Mouse (Mus musculus) left cerebral cortex, postnatal 36 days (tissue): ENCODE data around the gene Zc3h8. TPM values are rescaled to one million over a fixed set of nuclear protein-coding genes. Genes with fewer than 3 reads are reported as not detected.

ENCODE experiments used
- DNase-seq, 2 experiments: peaks; one replicate each; pipeline ENCODE4 v3.0.0; 2021 to 2022; ENCODE audit warnings: low spot score in 2 of 2, mixed read lengths in 1 of 2
- intact Hi-C: fragments of 180-260 bp; cut with DNase I; formaldehyde crosslinking; loops from one replicate; pipeline ENCODE4 v1.15.1; 2025
- microRNA-seq: library from miRNA; unstranded; fragments of <30 nt; microRNA quantifications from one replicate; pipeline ENCODE4 v1.2.0, GENCODE M21; 2022
- total RNA-seq, 2 experiments: library from RNA; stranded (reverse); gene quantifications; 2 replicates each; pipeline ENCODE4 v1.2.3; 2021

Zc3h8 gene
- total RNA-seq, 2 experiments from 2014 or later = 6.6 to 7.3 TPM

DNA sequence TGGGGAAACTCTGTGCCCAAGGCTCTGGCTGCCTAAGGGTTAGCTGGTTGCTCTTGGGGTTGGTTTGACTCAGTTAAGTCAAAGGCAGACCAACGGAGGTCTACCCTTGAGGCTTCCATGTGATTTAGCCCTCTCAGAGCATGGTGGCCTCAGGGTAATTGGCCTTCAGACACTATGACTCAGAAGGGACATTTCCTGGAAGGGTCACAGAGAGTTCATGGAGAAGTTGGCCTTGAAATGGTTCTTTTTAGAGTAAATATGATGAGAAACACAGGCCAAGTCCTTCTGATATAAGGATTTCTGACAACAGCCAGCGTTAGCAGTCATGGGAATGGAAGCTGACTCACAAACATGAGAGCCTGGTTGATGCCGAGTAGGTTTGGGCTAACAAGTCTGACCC lies 40.2 kb downstream of the Zc3h8 start:
- DNase-seq = no peak
- intact Hi-C loops = no loop called here

DNA sequence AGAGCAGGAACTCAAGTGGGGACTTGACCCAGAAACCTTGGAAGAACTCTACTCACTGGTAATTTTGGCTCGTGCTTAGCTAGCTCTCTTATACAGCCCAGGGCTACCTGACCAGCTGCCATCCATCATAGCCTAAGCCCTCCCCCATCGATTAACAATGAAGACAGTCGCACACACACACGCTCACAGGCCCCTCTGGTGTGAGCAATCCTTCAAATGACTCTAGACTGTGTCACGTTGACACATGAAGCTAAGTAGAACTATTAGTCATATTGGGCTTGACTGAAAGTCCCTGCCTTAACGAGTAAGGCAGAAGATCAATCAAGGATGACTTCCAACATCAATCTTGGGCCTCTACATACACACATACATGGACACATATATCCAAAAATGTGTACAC lies 41.0 kb downstream of the Zc3h8 start:
- no peak for DNase-seq
- intact Hi-C loops = no loop called here

DNA sequence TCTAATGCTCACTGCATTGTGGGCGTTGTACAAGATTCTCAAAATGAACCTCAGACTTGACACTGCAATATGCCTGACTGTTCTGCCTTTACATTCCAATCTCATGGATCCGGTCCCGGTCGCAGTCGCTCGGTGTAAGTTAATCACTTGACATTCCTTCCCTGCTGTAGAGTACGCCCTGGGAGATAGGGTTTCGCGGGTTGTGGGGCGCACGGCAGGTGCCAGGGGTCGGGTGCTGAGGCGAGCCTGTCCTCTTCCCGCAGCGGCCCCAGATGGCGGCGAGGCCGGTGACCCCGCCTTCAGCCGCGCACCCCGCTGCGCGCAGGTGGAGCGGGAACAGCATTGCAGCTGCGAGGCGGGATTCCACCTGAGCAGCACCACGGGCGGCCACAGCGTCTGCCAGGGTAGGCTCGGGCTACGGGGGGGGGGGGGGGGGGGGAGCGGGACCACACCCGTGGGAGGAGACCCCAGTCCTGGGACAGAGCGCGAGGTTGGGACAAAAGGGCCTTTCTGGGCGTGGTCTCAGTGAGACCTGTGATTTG lies 51.6 kb downstream of the Zc3h8 start:
- intact Hi-C loops = no loop called here
- no peak for DNase-seq

DNA sequence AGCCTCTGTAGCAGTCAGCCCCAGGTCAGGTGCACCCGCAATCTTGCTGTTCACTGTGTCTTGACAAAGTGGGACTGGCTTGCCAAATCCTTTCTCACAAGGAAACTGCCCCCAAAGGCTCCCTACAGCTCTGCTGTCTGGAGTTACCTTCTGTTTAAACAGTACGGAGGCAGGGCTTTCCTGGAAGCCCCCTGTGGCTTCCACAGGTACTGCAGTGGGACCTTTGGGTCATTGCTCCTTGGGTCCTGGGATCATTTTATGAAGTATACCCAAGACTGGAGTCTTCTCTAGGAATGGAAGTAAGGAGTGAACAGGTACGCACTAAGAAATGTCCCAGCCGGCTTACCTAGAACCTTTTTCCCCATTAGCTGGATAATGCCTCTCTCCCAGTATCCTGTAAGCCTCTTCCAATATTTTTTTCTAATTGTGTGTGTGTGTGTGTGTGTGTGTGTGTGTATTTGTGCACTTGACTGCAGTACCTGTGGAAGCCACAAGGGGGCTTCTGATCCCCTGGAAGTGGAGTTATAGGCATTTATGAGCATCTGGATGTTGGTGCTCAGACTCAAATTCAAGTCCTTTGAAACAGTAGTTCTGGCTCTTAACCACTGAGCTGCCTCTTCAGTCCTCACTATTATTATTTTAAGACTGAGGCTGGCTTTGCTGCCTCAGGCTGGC lies 53.1 kb downstream of the Zc3h8 start:
- intact Hi-C loops = no loop called here
- DNase-seq = no peak

DNA sequence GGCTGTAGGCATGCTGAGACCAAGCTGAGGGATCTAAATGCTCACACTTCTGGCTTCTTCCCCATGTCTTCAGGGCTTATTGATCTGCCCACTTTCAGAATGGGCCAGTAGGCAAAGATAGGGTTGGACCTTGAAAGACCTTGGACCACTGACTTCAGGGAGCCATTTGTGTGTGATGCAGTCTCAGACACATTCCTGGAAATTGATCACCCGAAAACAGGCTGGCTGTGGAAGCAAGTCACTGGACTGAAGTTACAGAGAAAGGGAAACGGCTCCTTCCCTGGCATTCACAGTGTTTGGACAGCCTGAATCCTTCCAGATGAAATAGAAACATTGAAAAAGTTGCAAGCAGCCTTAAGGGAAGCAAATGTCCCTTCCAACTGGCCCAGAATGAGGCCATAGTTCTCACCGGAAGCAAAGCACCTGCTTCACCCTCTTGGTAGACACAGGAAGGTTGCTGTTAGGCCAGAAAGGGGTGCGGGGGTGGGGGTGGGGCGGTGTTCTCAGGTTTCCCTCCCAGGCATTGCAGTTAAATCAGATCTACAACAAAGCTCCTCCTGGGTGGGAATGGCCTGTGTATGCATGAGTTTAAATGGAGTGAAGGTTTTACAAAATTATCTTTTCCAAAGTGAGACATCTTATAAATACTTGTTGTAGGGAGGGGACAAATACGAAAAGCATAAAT lies 55.9 kb downstream of the Zc3h8 start:
- intact Hi-C loops = no loop called here

DNA sequence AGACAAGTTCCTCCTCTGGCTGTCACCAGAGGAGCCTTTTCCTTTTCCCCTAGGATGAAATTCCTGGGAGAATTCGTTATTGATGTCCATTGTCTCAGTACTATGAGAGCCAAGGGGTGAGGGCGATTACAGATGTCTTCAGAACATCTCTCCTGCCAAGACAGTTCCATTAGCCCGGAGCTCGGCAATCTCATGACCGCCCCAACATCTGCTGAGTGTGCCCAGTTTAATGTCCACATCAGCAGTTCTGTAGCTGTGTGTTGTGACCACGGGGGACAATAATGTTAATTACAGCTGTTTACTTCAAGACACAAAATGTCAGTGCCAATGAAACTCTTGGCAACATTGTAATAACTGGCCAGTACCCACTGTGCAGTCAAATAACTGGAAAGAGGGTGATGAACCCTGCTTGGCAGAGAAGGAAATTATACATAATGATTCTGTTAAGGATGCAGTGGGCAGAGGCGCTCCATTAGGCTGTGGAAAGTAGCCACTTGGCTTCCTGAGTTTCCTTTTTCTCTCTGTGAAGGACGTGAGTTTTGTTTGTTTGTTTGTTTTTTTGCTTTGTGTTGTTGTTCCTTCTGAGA lies 58.6 kb downstream of the Zc3h8 start:
- intact Hi-C loops = no loop called here
- no peak for DNase-seq

More for the DNA sequence above, 55.9 kb downstream of the Zc3h8 start:
- DNase-seq = no peak

DNA sequence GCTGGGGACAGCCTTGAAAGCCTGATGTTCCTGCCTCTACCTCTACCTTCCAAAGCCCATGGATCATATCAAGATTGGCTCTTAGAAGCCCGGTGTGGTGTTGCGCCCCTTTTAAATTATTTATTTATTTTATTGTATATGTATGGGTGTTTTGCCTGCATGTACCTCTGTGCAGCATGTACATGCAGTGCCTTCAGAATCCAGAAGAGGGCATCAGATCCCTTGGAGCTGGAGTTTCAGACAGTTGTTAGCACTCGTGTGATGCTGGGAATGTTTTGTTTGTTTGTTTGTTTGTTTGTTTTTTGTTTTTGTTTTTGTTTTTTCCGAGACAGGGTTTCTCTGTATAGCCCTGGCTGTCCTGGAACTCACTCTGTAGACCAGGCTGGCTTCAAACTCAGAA lies 62.6 kb downstream of the Zc3h8 start:
- no peak for DNase-seq
- intact Hi-C loops = no loop called here

Small RNA genes within 50 kb of the gene (microRNA-seq; reads per million reads assigned to microRNA genes)
- not detected for gene Gm22859

Other genes with a start within 250 kb of the Zc3h8 start
- 10 to 100 TPM; 30.4 to 40.0 TPM for gene Mertk, start 245.1 kb downstream of the Zc3h8 start, total RNA-seq
- 10 to 100 TPM; 31.9 to 34.9 TPM for gene Tmem87b, start 126.0 kb downstream of the Zc3h8 start, total RNA-seq
- gene Fbln7, start 81.1 kb downstream of the Zc3h8 start, total RNA-seq = 1 to 10 TPM; 2.3 to 2.6 TPM
- 10 to 100 TPM; 15.2 to 17.4 TPM for gene Zc3h6, start 23.3 kb upstream of the Zc3h8 start, total RNA-seq
- gene Gm10762, start 23.6 kb upstream of the Zc3h8 start, total RNA-seq = 1 to 10 TPM; 4.5 to 5.6 TPM
- under 1 TPM; 0.11 to 0.39 TPM for gene Vinac1, start 104.1 kb upstream of the Zc3h8 start, total RNA-seq
- 10 to 100 TPM; 65.0 to 73.7 TPM for gene Ttl, start 121.9 kb upstream of the Zc3h8 start, total RNA-seq
- gene Polr1b, start 156.9 kb upstream of the Zc3h8 start, total RNA-seq = 10 to 100 TPM; 19.8 to 25.9 TPM
- 10 to 100 TPM in 1 of 2 experiments, 1 to 10 TPM in 1; 9.6 to 10.9 TPM for gene Chchd5, start 185.6 kb upstream of the Zc3h8 start, total RNA-seq